Mouse (Mus musculus) embryonic facial prominence, embryonic 14.5 days (tissue): ENCODE measurements around the gene Cbl. TPM values are rescaled to one million over a fixed set of nuclear protein-coding genes. Genes with fewer than 3 reads are reported as not detected.
A peak's percentile ranks its signal among the peaks of the same experiment; 100 is the strongest.

Experiments
- ATAC-seq: fragments of 200-750 bp; cut with Nextera tagmentation; 2 replicates; pipeline ENCODE4 v1.8.0; 2017; ENCODE audit warnings: low read depth, moderate number of reproducible peaks, moderate TSS enrichment
- DNase-seq: peaks from one replicate; pipeline ENCODE4 v3.0.0-alpha.2; 2015; ENCODE audit warnings: low spot score
- H3K27ac ChIP-seq: fragments of 300-500 bp; sonication (generic); replicated peaks from 2 replicates; pipeline ENCODE4 v1.5.1; 2014; ENCODE audit warnings: low read depth, mild to moderate bottlenecking, low read length, moderate library complexity
- H3K27me3 ChIP-seq: fragments of 300-500 bp; sonication (generic); replicated peaks from 2 replicates; pipeline ENCODE4 v1.6.1; 2014; ENCODE audit warnings: low read length; ENCODE audit not compliant: control insufficient read depth, insufficient read depth
- H3K36me3 ChIP-seq: fragments of 300-500 bp; sonication (generic); 2 replicates; pipeline ENCODE4 v1.6.1; 2014; ENCODE audit warnings: low read length, mixed read lengths; ENCODE audit not compliant: control insufficient read depth, insufficient read depth
- H3K4me1 ChIP-seq: fragments of 300-500 bp; sonication (generic); 2 replicates; pipeline ENCODE4 v1.6.1; 2014; ENCODE audit warnings: antibody characterized with exemption, low read length; ENCODE audit not compliant: control insufficient read depth, insufficient read depth
- H3K4me2 ChIP-seq: fragments of 300-500 bp; sonication (generic); 2 replicates; pipeline ENCODE4 v1.6.1; 2014; ENCODE audit warnings: low read depth, mild to moderate bottlenecking, low read length, moderate library complexity, mixed read lengths
- H3K4me3 ChIP-seq: fragments of 300-500 bp; sonication (generic); 2 replicates; pipeline ENCODE4 v1.5.1; 2014; ENCODE audit warnings: low read depth, mild to moderate bottlenecking, low read length
- H3K9ac ChIP-seq: fragments of 300-500 bp; sonication (generic); 2 replicates; pipeline ENCODE4 v1.6.1; 2014; ENCODE audit warnings: low read depth, mild to moderate bottlenecking, low read length, moderate library complexity, mixed read lengths
- H3K9me3 ChIP-seq: fragments of 300-500 bp; sonication (generic); 2 replicates; pipeline ENCODE4 v1.6.1; 2016; ENCODE audit warnings: low read length; ENCODE audit not compliant: control insufficient read depth
- WGBS: fragments of 180-500 bp; shearing (Covaris S2); extraction: QIAGEN DNeasy Blood & Tissue Kit; methylation state at CpG from one replicate; pipeline ENCODE4 v1.1.7; 2014; 5-methylcytosine and 5-hydroxymethylcytosine counted together
- polyA plus RNA-seq: library from polyadenylated mRNA; unstranded; fragments of >200 nt; fragmentation: Nextera tagmentation; extraction: Ambion mirVana; gene quantifications from 2 replicates; pipeline ENCODE4 v1.2.1, GENCODE M21; 2014

Cbl gene
- polyA plus RNA-seq, 1 experiment from 2014 or later = 15.3 TPM

- Histone ChIP-seq H3K4me3 (no peak overlapping the region), H3K4me1 (peaks cover 4% of the 10 kb centered on the region), H3K36me3 (no peaks in the 10 kb centered on the region), H3K27ac (no peak overlapping the region), H3K9me3 (no peaks in the 10 kb centered on the region), H3K4me2 (no peak overlapping the region), H3K27me3 (no peaks in the 10 kb centered on the region), H3K9ac (0 out of 2 replicates have a peak overlapping the region, but pooled peaks have one; percentile 27)
- 55% methylated on average over 4 of the region's 4 CpGs for WGBS
- DNase-seq (no peak), ATAC-seq (no peak)
Measured at GRCm38 (mm10) chr9:44237128-44237527, 3.3 kb upstream of the Cbl start.

DNA sequence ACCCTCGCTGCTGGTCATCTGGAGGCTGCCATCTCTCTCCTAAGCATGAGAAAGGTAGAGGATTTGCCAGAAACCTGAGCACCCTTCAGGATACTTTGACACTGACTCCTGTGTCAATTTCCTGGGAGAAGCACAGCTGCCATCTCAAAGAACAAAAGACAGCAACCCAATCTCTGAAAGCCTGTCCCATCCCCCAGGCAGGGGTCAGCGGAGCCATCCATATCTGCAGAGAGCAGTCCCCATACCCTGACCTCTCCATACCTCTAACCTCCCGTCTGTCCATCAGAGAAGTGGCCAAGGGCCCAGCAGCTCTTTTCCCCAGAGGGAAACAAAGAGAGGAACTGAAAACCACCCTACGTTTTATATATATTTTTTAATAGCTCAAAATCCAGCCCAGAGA is 2.8 kb upstream of the Cbl start:
- no peaks in the 10 kb centered on the region for H3K9me3 ChIP-seq
- H3K27ac ChIP-seq = no peak overlapping the region
- no peaks in the 10 kb centered on the region for H3K36me3 ChIP-seq
- peaks cover 9% of the 10 kb centered on the region for H3K4me1 ChIP-seq
- DNase-seq (no peak), ATAC-seq (no peak)
- WGBS = 44% methylated on average over 4 of the region's 4 CpGs
- 0 out of 2 replicates have a peak overlapping the region, but pooled peaks have one; percentile 27 for H3K9ac ChIP-seq
- no peak overlapping the region for H3K4me3 ChIP-seq
- no peaks in the 10 kb centered on the region for H3K27me3 ChIP-seq
- no peak overlapping the region for H3K4me2 ChIP-seq

DNA sequence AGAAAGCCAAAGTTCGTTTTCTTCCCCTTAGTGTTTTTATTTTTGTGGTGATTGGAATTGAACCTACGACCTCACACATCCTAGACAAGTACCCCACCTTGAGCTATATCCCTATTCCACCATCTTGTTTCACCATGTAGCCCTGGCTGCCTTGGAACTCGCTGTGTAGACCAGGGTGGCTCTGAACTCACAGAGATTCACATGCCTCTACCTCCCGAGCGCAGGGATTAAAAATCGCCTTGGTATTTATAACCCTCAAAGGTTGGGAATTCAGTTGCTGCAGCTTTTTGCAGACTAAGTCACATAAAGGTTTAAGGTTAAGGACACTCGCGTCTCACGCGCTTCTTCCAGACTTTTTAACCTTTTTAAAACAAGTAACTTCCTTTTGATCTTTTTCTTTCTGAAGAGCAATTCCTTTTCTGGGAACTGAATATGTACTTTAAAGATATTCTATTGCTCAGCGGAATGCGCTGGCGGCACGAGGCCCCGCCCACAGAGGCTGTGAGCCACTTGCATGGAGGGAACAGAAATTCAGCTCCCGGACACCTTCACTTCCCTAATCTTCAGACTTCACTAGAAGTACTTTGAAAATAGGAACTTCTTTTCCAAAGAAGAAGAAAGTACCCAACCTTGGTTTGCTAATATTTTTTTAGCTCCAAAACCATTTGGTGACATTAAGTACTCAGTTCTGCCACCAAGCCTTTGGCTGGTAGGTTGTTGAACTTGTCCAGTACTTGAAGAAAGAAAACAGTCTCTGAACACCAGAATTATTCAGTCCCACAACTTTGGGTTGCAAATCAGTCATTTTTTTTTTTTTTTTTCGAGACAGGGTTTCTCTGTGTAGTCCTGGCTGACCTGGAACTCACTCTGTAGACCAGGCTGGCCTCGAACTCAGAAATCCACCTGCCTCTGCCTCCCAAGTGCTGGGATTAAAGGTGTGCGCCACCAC is 904 bp upstream of the Cbl start:
- DNase-seq (peak; percentile 63), ATAC-seq (no peak)
- peaks cover 14% of the 10 kb centered on the region for H3K4me1 ChIP-seq
- WGBS = 27% methylated on average over 19 of the region's 19 CpGs
- H3K27ac ChIP-seq = peak overlapping the region; percentile 17
- H3K9ac ChIP-seq = peak overlapping the region; percentile 26; the same call in 1 of the 2 replicates
- H3K4me2 ChIP-seq = peak overlapping the region; percentile 57
- peak overlapping the region; percentile 86 for H3K4me3 ChIP-seq
- no peaks in the 10 kb centered on the region for H3K9me3 ChIP-seq
- no peaks in the 10 kb centered on the region for H3K36me3 ChIP-seq
- no peaks in the 10 kb centered on the region for H3K27me3 ChIP-seq

DNA sequence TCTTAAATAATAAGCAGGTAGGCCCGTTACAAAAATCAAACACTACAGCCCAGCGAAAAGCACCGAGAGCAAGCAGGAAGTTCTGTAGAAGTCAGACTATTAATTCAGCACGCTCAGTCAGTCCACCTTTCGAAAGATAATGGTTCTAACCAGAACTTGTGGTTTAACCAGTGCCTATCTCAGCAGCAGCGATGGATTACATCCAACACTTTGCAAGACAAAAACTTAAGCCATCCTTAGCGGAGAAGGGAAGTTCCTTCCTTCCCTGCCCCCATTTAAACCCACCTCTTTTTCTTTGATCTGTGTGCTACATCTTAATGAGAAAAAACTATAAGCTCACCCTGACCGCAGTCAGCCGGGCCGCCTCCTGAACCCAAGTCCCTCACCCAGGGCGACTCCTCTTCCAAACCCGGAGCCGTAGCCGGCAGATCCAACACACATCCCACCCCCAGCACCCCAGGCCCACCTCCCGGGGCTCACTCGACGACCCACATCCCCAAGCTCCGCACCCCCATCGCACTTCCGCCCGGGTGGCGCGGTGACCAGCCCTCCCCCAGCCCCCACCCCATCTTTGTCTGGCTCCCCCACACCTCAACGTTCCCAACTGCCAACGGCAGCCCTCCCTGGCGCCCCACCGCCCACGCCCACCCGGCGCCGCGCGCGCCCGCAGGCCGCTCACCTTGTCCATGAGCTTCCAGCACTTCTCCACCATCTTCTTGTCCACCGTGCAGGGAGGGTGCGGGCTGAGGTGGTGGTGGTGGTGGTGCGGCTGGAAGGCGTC is 638 bp downstream of the Cbl start:
- H3K4me2 ChIP-seq = peak overlapping the region; percentile 70
- DNase-seq (peak; percentile 47), ATAC-seq (peak; percentile 77)
- H3K9ac ChIP-seq = peak overlapping the region; percentile 80
- peaks cover 14% of the 10 kb centered on the region for H3K4me1 ChIP-seq
- 1% methylated on average over 28 of the region's 40 CpGs for WGBS
- H3K4me3 ChIP-seq = peak overlapping the region; percentile 86
- no peaks in the 10 kb centered on the region for H3K9me3 ChIP-seq
- peak overlapping the region; percentile 86 for H3K27ac ChIP-seq
- H3K36me3 ChIP-seq = no peaks in the 10 kb centered on the region
- H3K27me3 ChIP-seq = no peaks in the 10 kb centered on the region

DNA sequence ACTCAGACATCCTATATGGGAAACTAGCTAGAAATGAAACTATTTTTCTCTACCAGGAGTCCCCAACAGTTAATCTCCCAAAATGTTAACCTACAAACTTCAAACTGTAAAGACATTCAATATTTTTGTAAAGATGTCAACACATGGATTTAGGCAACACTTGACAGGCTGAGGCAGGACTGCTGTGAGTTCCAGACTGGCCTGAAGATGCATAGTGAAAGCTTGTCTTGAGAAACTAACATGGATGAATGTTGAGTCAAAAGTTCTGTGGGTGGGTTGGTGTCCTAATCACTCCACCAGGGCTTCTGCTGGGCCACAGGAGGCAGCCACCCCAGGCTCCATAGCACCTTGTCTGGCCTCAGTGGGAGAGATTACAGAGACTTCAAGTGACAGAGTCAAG is 2.2 kb downstream of the Cbl start:
- ATAC-seq (no peak), DNase-seq (no peak)
- Histone ChIP-seq H3K36me3 (0 out of 2 replicates have a peak, but pooled peaks cover 6% of the 10 kb centered on the region), H3K9me3 (no peaks in the 10 kb centered on the region), H3K27me3 (no peaks in the 10 kb centered on the region), H3K9ac (no peak overlapping the region), H3K4me1 (peaks cover 14% of the 10 kb centered on the region), H3K4me3 (no peak overlapping the region; the same call in 1 of the 2 replicates), H3K4me2 (peak overlapping the region; percentile 70), H3K27ac (no peak overlapping the region)

DNA sequence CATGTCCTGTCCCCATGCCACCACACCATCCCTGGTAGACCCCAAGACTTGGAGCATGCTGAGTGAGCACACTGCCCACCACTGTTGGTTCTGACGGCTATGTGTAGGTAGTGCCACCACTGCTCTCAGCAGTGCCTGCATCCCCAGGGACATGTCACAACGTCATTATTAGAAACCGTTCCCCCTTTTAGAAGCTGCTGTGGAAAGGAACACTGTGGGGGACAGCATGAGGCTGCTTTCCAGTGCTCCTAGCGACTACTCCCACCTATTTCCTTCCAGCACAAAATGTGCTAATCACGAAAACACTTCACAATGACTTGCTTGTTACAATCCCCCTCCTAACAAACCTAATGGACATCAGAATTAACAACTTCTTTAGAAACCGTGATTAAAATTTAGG is 7.9 kb downstream of the Cbl start:
- Histone ChIP-seq H3K27me3 (no peaks in the 10 kb centered on the region), H3K9me3 (no peaks in the 10 kb centered on the region), H3K27ac (no peak overlapping the region), H3K4me1 (no peaks in the 10 kb centered on the region), H3K36me3 (0 out of 2 replicates have a peak, but pooled peaks cover 6% of the 10 kb centered on the region), H3K9ac (no peak overlapping the region), H3K4me2 (no peak overlapping the region), H3K4me3 (no peak overlapping the region)
- DNase-seq = no peak
- WGBS = 72% methylated on average over 6 of the region's 6 CpGs
- no peak for ATAC-seq

- no peak overlapping the region for H3K4me2 ChIP-seq
- H3K9me3 ChIP-seq = 0 out of 2 replicates have a peak, but pooled peaks cover 5% of the 10 kb centered on the region
- WGBS = 97% methylated on average over 14 of the region's 14 CpGs
- ATAC-seq = no peak
- no peak overlapping the region for H3K4me3 ChIP-seq
- DNase-seq = no peak
- no peaks in the 10 kb centered on the region for H3K4me1 ChIP-seq
- no peak overlapping the region for H3K27ac ChIP-seq
- H3K27me3 ChIP-seq = no peaks in the 10 kb centered on the region
- H3K36me3 ChIP-seq = peaks cover 4% of the 10 kb centered on the region; the same call in 1 of the 2 replicates
- no peak overlapping the region for H3K9ac ChIP-seq
Measured at GRCm38 (mm10) chr9:44213538-44213937, 20.3 kb downstream of the Cbl start.

DNA sequence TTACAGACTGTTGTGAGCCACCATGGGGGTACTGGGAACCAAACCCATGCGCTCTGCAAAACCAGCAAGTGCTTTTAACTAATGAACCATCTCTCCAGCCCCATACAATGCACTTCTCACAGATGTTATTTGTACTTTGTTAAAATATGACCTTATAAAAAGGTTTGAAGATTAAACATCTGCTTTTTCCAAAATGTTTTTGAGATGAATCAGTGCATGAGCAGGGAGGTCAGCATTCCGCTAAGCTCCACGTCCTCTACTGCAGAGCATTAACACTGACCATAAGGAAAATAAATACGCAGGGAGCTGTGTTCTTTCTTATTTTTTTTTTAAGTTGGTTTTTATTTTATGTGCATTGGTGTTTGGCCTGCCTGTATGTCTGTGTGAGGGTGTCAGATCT is 21.4 kb downstream of the Cbl start:
- no peak overlapping the region for H3K4me2 ChIP-seq
- WGBS = 90% methylated on average over 4 of the region's 4 CpGs
- DNase-seq = no peak
- 0 out of 2 replicates have a peak, but pooled peaks cover 5% of the 10 kb centered on the region for H3K9me3 ChIP-seq
- H3K27me3 ChIP-seq = no peaks in the 10 kb centered on the region
- H3K4me1 ChIP-seq = no peaks in the 10 kb centered on the region
- H3K36me3 ChIP-seq = peaks cover 4% of the 10 kb centered on the region; the same call in 1 of the 2 replicates
- H3K4me3 ChIP-seq = no peak overlapping the region
- no peak for ATAC-seq
- no peak overlapping the region for H3K27ac ChIP-seq
- no peak overlapping the region for H3K9ac ChIP-seq
